Mouse (Mus musculus) bone marrow, adult 2 months (tissue): ENCODE measurements around the gene Tbc1d12.

ENCODE experiments used
- CTCF ChIP-seq: fragments of 200-500 bp; IDR thresholded peaks from 2 replicates; pipeline ENCODE4 v1.5.1; 2011; ENCODE audit warnings: low read length, control low read depth; ENCODE audit not compliant: control insufficient read depth, insufficient read depth
- POLR2A ChIP-seq: fragments of 200-500 bp; IDR thresholded peaks from 2 replicates; pipeline ENCODE4 v1.6.1; 2011; ENCODE audit warnings: low read depth, mild to moderate bottlenecking, control low read depth, low read length, borderline replicate concordance; ENCODE audit not compliant: control insufficient read depth

DNA sequence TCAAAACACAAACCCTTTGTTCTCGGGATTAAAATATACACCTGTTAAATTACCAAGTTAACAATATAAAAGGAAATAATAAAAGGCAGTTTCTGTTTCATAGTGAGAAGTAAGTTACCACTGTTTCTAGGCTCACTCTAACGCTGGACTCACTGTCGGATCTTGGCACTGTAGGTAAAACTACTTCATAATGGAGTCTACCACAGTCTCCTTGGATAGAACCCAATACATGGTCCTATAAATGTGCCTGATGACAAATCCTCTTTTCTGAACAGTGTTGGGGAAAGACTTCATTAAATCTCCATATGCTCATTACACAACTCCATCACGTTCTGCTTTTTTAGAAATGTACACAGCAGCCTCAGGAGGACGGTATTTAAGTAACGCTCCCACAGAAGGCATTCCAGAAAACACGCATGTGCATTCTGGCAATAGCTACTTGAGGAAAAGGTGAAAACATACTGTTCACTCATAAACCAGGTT is 42.8 kb upstream of the Tbc1d12 start:
- TF ChIP-seq CTCF (no peak), POLR2A (no peak)
